Mouse (Mus musculus) granulocyte monocyte progenitor cell, adult 5-6 weeks (primary cell): ENCODE results near the gene Fbxo41. TPM values are rescaled to one million over a fixed set of nuclear protein-coding genes. Genes with fewer than 3 reads are reported as not detected.
A peak's percentile ranks its signal among the peaks of the same experiment; 100 is the strongest.
"Not testable (repeated sequence)": the region's sequence is repeated elsewhere in the genome, so short reads cannot be mapped to it uniquely, and the experiment has no call there.

Source experiments
- ATAC-seq: replicated peaks from 2 replicates; pipeline ENCODE4 v1.8.0; 2016; ENCODE audit warnings: mild to moderate bottlenecking, moderate TSS enrichment, inconsistent platforms; ENCODE audit not compliant: poor library complexity, severe bottlenecking
- total RNA-seq, 2 experiments: library from RNA; stranded (forward) in 1 of 2; stranded (reverse) in 1 of 2; fragments of 200-712, 200-1000 nt in 1 of 2; fragments of >200 nt in 1 of 2; fragmentation: Nextera tagmentation in 1 of 2; gene quantifications; 2 replicates each; pipeline ENCODE4 v1.2.3; 2014 to 2017

Fbxo41 gene
- total RNA-seq, 2 experiments from 2014 or later = not detected

DNA sequence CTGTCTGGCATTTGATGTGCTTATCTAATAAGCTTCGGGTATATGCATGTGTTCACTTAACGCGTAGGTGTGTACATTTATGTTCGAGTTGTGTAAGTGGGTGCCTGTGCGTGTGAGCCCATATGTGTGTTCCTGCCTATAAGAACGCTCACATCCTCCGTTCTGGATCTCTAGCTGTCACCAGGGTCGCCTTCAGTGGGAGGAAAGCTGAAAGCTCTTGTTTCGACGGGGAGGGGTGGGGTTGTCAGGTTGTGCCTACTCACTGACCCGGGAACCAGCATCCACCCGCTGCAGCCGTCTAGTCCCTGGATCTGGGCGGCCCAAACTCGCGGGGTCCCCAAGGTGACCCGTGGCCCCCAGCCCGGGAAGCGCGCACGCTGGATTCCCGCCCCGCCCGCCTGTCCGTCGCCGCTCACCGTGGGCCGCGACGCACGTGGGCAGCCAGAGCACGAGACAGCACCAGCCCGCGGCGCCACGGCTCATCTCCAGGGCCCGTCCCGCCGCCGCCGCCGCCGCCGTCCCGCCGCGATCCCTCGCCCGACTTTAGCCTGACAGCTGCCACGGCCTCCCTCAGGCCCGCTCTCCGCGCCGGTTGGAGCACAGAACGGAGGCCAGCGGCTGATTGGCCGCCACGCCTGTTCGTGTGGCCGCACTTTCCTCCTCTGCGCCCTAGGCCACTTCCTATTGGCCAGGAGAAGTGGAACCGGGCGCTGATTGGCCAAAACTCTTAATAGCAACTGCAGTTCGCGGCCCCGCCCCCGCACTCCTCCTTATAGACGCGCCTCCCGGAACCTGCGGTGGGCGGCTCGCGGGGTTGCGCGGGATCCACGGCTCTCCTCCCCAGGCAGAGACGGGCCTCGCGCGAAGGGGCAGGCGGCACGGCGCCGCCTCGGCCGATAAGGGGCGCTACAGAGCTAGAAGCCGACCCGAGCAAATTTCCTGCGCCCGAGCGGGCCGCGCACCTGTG lies 51.8 kb downstream of the Fbxo41 start, which contains the start of gene Cct7:
Gene Cct7 (plus strand): TSS at position 818 of the 967 bp plus-strand sequence.
- ATAC-seq = peak; percentile 81

DNA sequence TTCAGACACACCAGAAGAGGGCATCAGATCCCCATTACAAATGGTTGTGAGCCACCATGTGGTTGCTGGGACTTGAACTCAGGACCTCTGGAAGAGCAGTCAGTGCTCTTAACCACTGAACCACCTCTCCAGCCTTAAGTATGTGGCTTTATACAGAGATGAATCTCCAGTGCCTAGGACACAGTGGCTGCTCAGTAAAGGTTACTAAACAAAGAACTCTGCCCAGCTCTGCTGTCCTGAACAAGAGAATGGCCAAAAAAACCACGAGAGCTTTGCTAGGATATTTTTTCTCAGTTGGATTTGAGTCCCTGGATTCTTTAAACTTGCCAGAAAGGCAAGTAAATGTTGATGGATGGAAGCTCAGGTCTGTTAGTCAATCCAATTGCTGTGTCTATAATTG lies 52.7 kb downstream of the Fbxo41 start:
- not testable (repeated sequence) for ATAC-seq

DNA sequence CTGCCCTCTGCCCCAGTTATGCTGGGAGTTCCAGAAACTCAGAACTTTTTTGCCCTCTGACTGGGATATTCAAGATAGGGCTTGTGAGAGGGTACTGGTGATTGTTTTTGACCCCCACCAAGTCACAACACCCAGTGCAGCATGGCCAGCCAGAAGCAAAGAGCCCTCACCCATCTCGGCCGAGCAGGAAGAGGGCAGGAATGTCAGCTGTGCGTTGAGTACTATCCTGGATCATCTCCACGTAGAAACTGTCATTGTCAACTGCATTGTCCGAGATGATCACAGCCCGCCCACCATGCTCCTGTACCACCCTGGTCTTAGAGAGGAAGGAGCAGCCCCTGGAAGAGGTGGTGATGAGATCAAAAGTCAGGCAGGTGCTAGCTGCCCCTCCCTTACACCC lies 55.4 kb downstream of the Fbxo41 start:
- ATAC-seq = no peak

DNA sequence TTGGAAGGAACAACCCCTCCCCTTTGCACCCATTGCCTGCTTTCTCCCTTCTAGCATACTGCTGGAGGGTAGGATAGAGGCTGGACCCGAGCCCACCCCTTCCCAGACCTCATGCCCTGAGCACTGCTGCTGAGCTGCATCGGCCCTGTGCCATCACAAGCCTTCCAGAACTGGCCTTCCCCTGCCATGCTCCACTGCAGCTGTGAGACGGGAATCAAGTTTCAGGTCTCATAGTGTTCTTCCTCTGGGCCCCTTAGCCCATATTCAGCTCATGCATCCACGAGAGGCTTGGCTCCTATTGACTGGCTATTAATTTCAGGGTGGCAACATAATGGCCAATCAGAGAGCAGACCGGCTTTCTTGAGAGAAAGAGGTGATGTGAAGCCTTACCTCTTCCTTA lies 57.5 kb downstream of the Fbxo41 start:
- ATAC-seq = no peak

DNA sequence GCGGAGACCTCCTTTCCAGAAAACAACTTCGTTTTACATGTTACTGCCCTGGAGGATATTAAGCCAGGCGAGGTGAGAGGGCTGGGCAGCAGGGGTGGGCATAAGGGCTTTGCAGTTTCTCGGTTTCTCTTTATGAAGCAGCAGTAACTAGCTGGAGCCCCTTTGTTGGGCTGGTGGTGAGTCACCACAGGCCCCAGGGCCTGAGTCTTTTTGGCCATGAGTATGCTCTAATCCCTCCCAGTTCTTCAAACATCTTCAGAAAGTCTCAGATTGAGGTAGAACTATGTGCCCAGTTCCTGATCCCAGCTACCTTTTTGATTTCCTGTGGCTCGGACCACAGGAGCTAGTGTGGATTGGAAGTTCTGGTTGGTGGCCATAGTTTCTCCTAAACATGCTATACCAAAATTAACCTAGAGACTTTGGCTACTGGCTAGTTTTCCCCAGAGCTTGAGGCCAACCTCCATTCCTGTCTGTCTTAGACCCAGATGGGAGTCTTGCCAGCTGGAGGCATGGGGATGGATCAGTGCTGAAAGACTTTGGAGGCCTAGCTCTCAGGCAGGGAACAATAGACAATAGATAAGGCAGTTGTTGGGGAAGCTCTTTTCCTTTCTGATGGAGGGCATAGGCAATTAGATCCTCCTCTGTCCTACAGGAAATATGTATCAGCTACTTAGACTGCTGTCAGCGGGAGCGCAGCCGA lies 58.4 kb downstream of the Fbxo41 start:
- ATAC-seq = no peak

DNA sequence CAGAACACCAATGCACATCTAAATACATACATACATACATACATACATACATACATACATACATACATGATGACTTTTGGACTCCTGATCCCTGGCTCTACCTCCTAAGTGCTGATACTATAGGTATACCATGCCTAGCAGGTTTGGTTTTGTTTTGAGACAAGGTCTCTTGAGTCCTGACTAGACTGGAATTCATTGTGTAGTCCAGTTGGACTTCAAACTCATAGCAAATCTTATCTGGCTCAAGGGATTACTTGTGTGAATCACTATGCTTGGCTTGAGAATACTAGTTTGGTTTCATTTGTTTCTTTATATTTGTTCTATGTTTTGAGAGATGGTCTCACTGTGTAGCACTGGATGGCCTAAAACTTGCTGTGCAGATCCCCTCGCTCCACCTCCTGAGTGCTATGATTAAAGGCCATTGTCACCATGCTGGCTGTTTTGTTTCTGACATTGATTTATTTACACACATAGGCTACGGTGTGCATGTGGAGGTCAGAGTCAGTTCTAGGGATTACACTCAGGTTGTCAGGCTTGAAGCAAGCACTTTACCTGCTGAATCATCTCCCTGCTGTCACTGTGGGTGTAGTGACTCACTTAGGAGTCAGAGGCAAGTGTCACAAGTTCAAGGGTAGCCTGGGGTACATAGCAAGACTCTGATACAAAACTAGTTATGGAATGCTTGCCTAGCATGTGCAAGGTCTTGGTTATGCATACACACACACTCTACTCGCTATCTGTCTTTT lies 59.1 kb downstream of the Fbxo41 start:
- ATAC-seq = no peak

DNA sequence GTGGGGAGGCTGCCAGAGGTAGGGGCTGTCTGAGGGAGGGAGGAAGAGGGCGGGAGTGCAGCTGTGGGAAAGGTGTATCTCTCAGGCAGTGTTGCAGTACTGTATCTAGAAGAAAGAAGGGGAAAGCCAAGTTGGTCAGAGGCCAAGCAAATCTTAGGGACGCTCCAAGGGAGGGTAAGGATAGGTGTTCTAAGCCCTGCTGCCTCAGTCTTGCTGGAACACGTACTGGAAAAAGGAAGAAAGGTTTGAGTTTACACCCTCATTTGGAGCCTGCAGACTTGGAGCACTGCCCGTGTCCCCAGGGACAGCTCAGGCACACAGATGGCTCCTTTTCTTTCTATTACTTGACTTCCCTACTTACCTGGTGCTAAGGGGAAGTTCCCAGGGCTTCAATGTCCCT lies 61.7 kb downstream of the Fbxo41 start:
- no peak for ATAC-seq

DNA sequence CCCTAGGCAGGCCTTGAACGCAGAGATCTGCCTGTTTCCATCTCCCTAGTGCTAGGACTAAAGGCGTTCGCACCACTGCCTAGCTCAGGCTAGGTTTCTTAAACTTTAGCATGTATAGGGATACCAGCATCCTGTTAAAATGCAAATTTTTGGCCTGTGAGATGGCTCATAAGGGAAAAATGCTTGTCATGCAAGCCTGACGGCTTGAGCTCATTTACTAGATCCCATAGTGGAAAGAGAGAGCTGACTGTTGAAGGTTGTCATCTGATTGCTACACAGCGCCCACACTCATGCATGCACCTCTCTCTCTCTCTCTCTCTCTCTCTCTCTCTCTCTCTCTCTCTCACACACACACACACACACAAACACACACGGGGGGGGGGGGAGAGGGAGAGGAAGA lies 66.2 kb downstream of the Fbxo41 start:
- no peak for ATAC-seq

DNA sequence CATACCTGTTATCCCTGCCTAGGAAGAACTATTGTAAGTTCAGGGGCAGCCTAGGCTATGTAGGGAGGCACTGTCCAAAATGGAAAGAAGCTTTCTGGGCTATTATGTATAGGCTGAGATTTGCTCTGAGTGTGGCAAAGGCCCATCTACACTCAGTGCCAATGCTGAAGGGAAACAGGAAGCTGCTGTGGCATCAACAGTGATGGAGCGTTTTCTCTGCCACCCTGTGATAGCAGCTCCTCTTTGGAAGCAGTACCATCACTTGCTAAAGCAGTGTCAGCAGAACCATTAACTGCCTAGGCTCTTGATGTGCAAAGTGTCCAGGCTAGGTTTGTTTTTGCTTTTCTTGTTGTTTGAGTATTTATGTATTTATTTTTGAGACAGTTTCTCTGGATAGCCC lies 66.6 kb downstream of the Fbxo41 start:
- ATAC-seq = no peak; the same call in 1 of the 2 replicates

DNA sequence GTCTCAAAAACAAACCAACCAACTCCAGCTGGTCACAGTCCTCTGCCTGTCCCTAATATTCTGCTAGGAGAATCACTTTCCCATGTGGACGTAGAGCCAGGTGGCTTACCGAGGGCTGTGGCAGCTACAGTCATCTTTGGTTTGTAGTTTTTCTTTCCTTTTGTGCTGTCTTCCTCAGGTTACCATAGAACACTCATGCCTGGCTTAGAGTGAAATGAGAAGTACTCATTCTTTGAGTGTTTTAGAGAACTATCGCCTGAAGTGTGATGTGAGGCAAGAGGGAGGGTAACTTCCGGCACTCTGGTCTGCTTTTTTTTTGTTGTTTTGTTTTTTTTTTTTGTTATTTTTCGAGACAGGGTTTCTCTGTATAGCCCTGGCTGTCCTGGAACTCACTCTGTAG lies 68.9 kb downstream of the Fbxo41 start:
- peak; percentile 74 for ATAC-seq

DNA sequence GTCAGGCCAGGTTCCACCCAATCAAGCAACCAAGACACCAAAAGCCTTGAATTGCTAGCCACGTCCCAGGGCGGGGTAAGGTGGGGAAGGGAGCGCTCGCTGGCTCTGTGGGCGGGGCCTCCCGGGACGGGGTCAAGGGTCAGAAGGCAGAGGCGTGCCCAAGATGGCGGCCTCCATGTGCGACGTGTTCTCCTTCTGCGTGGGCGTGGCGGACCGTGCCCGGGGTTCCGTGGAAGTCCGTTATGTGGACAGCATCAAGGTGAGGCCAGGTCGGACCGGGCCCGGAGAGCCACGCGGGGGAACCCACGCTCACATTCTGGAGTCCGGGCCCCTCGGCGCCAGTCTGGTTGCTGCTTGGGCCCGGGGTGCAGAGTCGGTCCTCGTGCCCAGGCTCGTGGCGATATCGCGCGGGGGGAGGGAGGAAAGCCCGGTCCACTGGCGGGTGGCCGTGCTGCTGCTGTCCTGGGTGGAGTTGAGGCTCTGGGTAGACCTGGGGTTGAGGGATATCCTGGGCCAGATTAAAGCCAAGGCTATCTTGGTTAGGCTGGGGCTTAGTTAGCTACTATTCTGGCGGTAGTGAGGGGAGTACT lies 70.9 kb downstream of the Fbxo41 start, which contains the start of gene Smyd5:
Gene Smyd5 (plus strand): TSS at position 148 of the 590 bp plus-strand sequence.
- peak; percentile 91 for ATAC-seq

DNA sequence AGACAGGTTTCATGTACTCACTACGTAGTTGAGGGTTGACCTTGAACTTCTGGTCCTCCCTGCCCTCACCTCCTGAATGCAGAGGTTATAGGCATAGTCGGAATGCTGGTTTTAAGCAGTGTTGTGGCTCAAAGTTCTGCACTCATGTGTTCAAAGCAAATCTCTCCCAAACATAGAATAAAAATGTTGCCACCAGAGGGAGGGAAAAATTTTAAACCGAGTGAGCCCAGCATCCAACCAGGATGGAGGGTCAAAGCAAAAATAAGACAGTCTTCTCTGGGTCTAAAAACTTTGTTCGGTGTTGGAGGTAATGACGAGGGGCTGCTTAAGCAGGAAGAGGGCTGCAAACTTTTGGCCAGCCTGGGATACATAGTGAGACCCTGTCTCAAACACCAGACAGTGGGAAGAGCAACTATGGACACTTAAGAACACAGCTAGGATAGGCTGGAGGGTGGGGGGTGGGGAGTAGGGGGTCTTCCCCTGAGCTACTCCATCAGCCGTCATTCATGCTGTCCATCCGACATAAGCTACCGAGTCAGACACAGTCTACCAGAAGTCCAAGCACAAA lies 71.4 kb downstream of the Fbxo41 start:
- no peak for ATAC-seq

DNA sequence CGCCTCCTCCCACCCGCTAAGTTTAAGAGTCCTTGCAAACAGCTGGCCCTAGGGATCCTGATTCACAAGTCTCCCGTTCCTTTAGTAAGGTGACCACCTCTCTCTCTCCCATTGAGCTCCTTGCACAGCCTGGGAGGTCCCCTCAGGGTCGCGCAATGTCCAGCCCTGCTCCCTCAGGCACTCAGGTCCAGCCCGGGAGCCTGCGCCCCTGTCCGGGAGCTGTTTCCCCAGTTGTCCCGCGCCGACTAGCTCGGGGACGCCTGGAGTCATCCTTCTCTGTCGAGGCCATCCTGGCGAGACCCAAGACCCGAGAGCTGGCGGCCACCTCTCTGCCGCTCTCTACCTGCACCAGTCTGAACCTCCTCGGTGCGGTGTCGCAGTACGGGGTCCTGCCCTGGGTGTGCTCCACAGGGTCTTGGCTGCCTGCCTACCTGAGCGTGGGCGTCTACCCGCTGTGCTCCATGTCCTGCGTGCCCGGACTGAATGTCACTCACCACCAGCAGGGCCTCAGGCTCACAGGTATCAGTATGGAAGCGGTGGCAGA lies 78.9 kb downstream of the Fbxo41 start, which contains the start of gene Noto:
Gene Noto (plus strand): TSS at position 51 of the 544 bp plus-strand sequence.
- ATAC-seq = no peak

Other genes starting within 250 kb of the Fbxo41 start
- 0.92 and 2.1 TPM in 2 replicates for gene Sfxn5, start 169.6 kb downstream of the Fbxo41 start, total RNA-seq (2014; fragmentation: Nextera tagmentation)
- 0.93 and 2.0 TPM in 2 replicates for gene Sfxn5, start 169.6 kb downstream of the Fbxo41 start, total RNA-seq (2017)
- gene Rab11fip5, start 128.4 kb downstream of the Fbxo41 start, total RNA-seq (2014; fragmentation: Nextera tagmentation) = 5.4 TPM in 2 replicates
- 3.2 and 3.6 TPM in 2 replicates for gene Rab11fip5, start 128.4 kb downstream of the Fbxo41 start, total RNA-seq (2017)
- not detected in 2 replicates for gene Noto, start 79.1 kb downstream of the Fbxo41 start, total RNA-seq (2014; fragmentation: Nextera tagmentation)
- not detected in 2 replicates for gene Noto, start 79.1 kb downstream of the Fbxo41 start, total RNA-seq (2017)
- 54.1 and 64.2 TPM in 2 replicates for gene Smyd5, start 71.0 kb downstream of the Fbxo41 start, total RNA-seq (2014; fragmentation: Nextera tagmentation)
- 50.5 and 56.3 TPM in 2 replicates for gene Smyd5, start 71.0 kb downstream of the Fbxo41 start, total RNA-seq (2017)
- 218 and 263 TPM in 2 replicates for gene Cct7, start 51.5 kb downstream of the Fbxo41 start, total RNA-seq (2014; fragmentation: Nextera tagmentation)
- gene Cct7, start 51.5 kb downstream of the Fbxo41 start, total RNA-seq (2017) = 327 and 340 TPM in 2 replicates
- 26.8 and 31.7 TPM in 2 replicates for gene Pradc1, start 51.0 kb downstream of the Fbxo41 start, total RNA-seq (2014; fragmentation: Nextera tagmentation)
- 10.2 and 16.8 TPM in 2 replicates for gene Pradc1, start 51.0 kb downstream of the Fbxo41 start, total RNA-seq (2017)
- not detected in 2 replicates for gene Egr4, start 10.6 kb upstream of the Fbxo41 start, total RNA-seq (2014; fragmentation: Nextera tagmentation)
- gene Egr4, start 10.6 kb upstream of the Fbxo41 start, total RNA-seq (2017) = not detected in 2 replicates
- 21.7 and 29.1 TPM in 2 replicates for gene Alms1, start 84.5 kb upstream of the Fbxo41 start, total RNA-seq (2014; fragmentation: Nextera tagmentation)
- 18.4 and 20.2 TPM in 2 replicates for gene Alms1, start 84.5 kb upstream of the Fbxo41 start, total RNA-seq (2017)
- gene Nat8f7, start 210.2 kb upstream of the Fbxo41 start, total RNA-seq (2014; fragmentation: Nextera tagmentation) = not detected in 2 replicates
- gene Nat8f7, start 210.2 kb upstream of the Fbxo41 start, total RNA-seq (2017) = not detected in 2 replicates